In the genomic region with DNA sequence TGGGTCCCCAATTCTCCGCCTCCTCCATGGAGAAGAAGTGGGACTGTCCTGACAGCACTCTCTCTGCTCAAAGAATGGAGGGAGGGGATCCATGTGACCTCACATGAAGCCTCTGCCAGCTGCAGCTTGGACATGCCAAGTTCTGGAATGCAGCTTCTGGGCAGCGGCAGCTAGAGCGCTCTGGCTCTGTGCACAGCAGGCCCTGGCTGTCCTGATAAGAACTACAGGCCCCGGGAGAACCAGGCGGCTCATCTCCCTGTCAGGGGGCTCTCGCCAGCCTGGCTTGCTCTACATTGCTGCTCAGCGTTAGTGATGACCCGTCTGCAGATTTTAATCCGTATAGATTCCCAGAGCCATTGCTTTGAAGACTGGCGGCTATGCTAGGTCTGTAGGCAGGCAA, we compare ENCODE assay signal across 8 mouse cellular contexts. TPM values are rescaled to one million over a fixed set of nuclear protein-coding genes. Genes with fewer than 3 reads are reported as not detected.
DNase-seq lines count a peak whose midpoint lies in the region; ATAC-seq and TF ChIP-seq lines count a peak whose summit lies in the region.

No protein-coding gene starts in this region.

- DNase-seq in layer of hippocampus, adult 2 months (ENCODE audit: low spot score in 2 of 2), result no peak
- DNase-seq in layer of hippocampus, adult 9-10 months (ENCODE audit: low spot score), result no peak
- no peak for DNase-seq in embryonic facial prominence, embryonic 11.5 days (ENCODE audit: low spot score)
- DNase-seq in thymus, postnatal 14 days, result no peak
- no peak for DNase-seq in left cerebral cortex, adult 18-20 months (ENCODE audit: low spot score in 2 of 2)

- H3K36me3 ChIP-seq in embryonic facial prominence, embryonic 11.5 days (replicated peaks; ENCODE audit: control insufficient read depth, insufficient read depth, low read depth, low read length), result no peaks in the 10 kb centered on the region
- H3K36me3 ChIP-seq in heart, embryonic 11.5 days (ENCODE audit: control insufficient read depth, insufficient read depth, low read length), result no peaks in the 10 kb centered on the region
- H3K36me3 ChIP-seq in limb, embryonic 13.5 days, result no peaks in the 10 kb centered on the region

- H3K4me1 ChIP-seq in embryonic facial prominence, embryonic 11.5 days (ENCODE audit: control insufficient read depth, insufficient read depth, low read length), result no peaks in the 10 kb centered on the region; the same call in 1 of the 2 replicates
- H3K4me1 ChIP-seq in heart, embryonic 11.5 days (ENCODE audit: control insufficient read depth, insufficient read depth, low read length), result 0 out of 2 replicates have a peak, but pooled peaks cover 3% of the 10 kb centered on the region
- peaks cover 12% of the 10 kb centered on the region; the same call in 1 of the 2 replicates for H3K4me1 ChIP-seq in limb, embryonic 13.5 days

- 17% methylated on average over 10 of the region's 10 CpGs for WGBS in embryonic facial prominence, embryonic 11.5 days
- WGBS in heart, embryonic 11.5 days (ENCODE audit: insufficient replicate concordance), result 16% methylated on average over 10 of the region's 10 CpGs
- WGBS in limb, embryonic 13.5 days, result 30% methylated on average over 10 of the region's 10 CpGs

- peak; percentile 49 for TF ChIP-seq CTCF in layer of hippocampus, adult 2 months (conservative IDR thresholded peaks at IDR 0.05)

- no peak overlapping the region for H3K4me3 ChIP-seq in layer of hippocampus, adult 2 months
- H3K4me3 ChIP-seq in embryonic facial prominence, embryonic 11.5 days (ENCODE audit: low read depth, low read length), result no peak overlapping the region
- H3K4me3 ChIP-seq in heart, embryonic 11.5 days (ENCODE audit: low read depth, low read length), result no peak overlapping the region
- H3K4me3 ChIP-seq in limb, embryonic 13.5 days, result no peak overlapping the region

- H3K27me3 ChIP-seq in embryonic facial prominence, embryonic 11.5 days (ENCODE audit: control insufficient read depth, insufficient read depth, low read length), result peaks cover 9% of the 10 kb centered on the region
- peaks cover 25% of the 10 kb centered on the region for H3K27me3 ChIP-seq in heart, embryonic 11.5 days (ENCODE audit: control insufficient read depth, insufficient read depth, low read length)
- H3K27me3 ChIP-seq in limb, embryonic 13.5 days, result peaks cover 57% of the 10 kb centered on the region

- no peak overlapping the region for H3K9ac ChIP-seq in embryonic facial prominence, embryonic 11.5 days (replicated peaks; ENCODE audit: low read length)
- H3K9ac ChIP-seq in heart, embryonic 11.5 days (ENCODE audit: low read depth, low read length), result no peak overlapping the region
- H3K9ac ChIP-seq in limb, embryonic 13.5 days, result no peak overlapping the region

- no peak overlapping the region for H3K4me2 ChIP-seq in embryonic facial prominence, embryonic 11.5 days (ENCODE audit: low read depth, low read length)
- peak overlapping the region; percentile 44 for H3K4me2 ChIP-seq in heart, embryonic 11.5 days
- H3K4me2 ChIP-seq in limb, embryonic 13.5 days (replicated peaks), result peak overlapping the region; percentile 36; the same call in 1 of the 2 replicates

- H3K9me3 ChIP-seq in embryonic facial prominence, embryonic 11.5 days (replicated peaks; ENCODE audit: control insufficient read depth, low read length), result no peaks in the 10 kb centered on the region
- H3K9me3 ChIP-seq in heart, embryonic 11.5 days (replicated peaks; ENCODE audit: control insufficient read depth, low read length), result peaks cover 5% of the 10 kb centered on the region
- peaks cover 9% of the 10 kb centered on the region for H3K9me3 ChIP-seq in limb, embryonic 13.5 days

- 0 out of 2 replicates have a peak, but pooled peaks have one; percentile 49 for ATAC-seq in embryonic facial prominence, embryonic 11.5 days (replicated peaks; ENCODE audit: insufficient number of reproducible peaks, low FRiP score, low TSS enrichment, low read depth)
- no peak for ATAC-seq in heart, embryonic 11.5 days (replicated peaks; ENCODE audit: insufficient number of reproducible peaks, low FRiP score, low TSS enrichment)
- ATAC-seq in limb, embryonic 13.5 days (ENCODE audit: low FRiP score, low read depth), result no peak
- ATAC-seq in erythroid progenitor cell, adult 5-6 weeks (replicated peaks; ENCODE audit: low FRiP score, poor library complexity, severe bottlenecking), result no peak

- H3K27ac ChIP-seq in layer of hippocampus, adult 2 months, result no peak overlapping the region
- H3K27ac ChIP-seq in embryonic facial prominence, embryonic 11.5 days (replicated peaks; ENCODE audit: low read depth, low read length), result no peak overlapping the region
- no peak overlapping the region for H3K27ac ChIP-seq in heart, embryonic 11.5 days (ENCODE audit: low read depth, low read length)
- H3K27ac ChIP-seq in limb, embryonic 13.5 days, result no peak overlapping the region

RNA-seq across cellular contexts. Expression of a gene that starts 44.6 kb away (rescaled TPM):
- total RNA-seq in layer of hippocampus, adult 2 months (2021), result 1 to 10 TPM; 1.5 to 2.0 TPM
- polyA plus RNA-seq in embryonic facial prominence, embryonic 11.5 days (2014; fragmentation: Nextera tagmentation; extraction: Ambion mirVana), result not detected in 2 replicates
- polyA plus RNA-seq in heart, embryonic 11.5 days (2014; fragmentation: Nextera tagmentation; extraction: Ambion mirVana), result 0.13 TPM in 1 of 2 replicates, not detected in the other
- 0.11 and 0.55 TPM in 2 replicates for polyA plus RNA-seq in limb, embryonic 13.5 days (2015; fragmentation: Nextera tagmentation; extraction: Ambion mirVana)
- total RNA-seq in erythroid progenitor cell, adult 5-6 weeks (2015; ENCODE audit: low replicate concordance), result not detected in 2 replicates
- total RNA-seq in erythroid progenitor cell, adult 5-6 weeks (2017; ENCODE audit: low replicate concordance), result not detected in 2 replicates
- 1 to 10 TPM in 1 of 2 experiments, under 1 TPM in 1; 0.75 to 1.1 TPM for total RNA-seq in left cerebral cortex, adult 18-20 months (2021)
